Comparison of ENCODE assay signal across 8 mouse cellular contexts in genomic region chr12:110702556-110702955, GRCm38 (mm10). TPM values are rescaled to one million over a fixed set of nuclear protein-coding genes. Genes with fewer than 3 reads are reported as not detected.
DNase-seq lines count a peak whose midpoint lies in the region; ATAC-seq lines count a peak whose summit lies in the region.

Gene Hsp90aa1 (minus strand): TSS chr12:110702728.

- H3K36me3 ChIP-seq in neural tube, embryonic 11.5 days (ENCODE audit: control insufficient read depth, insufficient read depth, low read length), result no peaks in the 10 kb centered on the region
- no peaks in the 10 kb centered on the region for H3K36me3 ChIP-seq in embryonic facial prominence, embryonic 12.5 days
- no peaks in the 10 kb centered on the region for H3K36me3 ChIP-seq in heart, embryonic 14.5 days (ENCODE audit: control insufficient read depth, insufficient read depth, low read length)
- no peaks in the 10 kb centered on the region for H3K36me3 ChIP-seq in neural tube, embryonic 12.5 days

- no peak within 1 kb of the TSS for H3K4me3 ChIP-seq in neural tube, embryonic 11.5 days (ENCODE audit: low read depth, low read length)
- no peak within 1 kb of the TSS for H3K4me3 ChIP-seq in embryonic facial prominence, embryonic 12.5 days
- peak within 1 kb of the TSS in 1 of 2 experiments; percentile 12; a peak in 1 of 4 replicates for H3K4me3 ChIP-seq in heart, embryonic 14.5 days (ENCODE audit: control insufficient read depth in 1 of 2, insufficient read depth in 1 of 2, low read depth in 1 of 2, low read length in 2 of 2)
- H3K4me3 ChIP-seq in neural tube, embryonic 12.5 days, result no peak within 1 kb of the TSS

- DNase-seq in neural tube, embryonic 11.5 days (ENCODE audit: low spot score), result no peak
- DNase-seq in neural tube, embryonic 10.5 days (ENCODE audit: extremely low spot score, low spot score), result no peak
- DNase-seq in left cerebral cortex, postnatal 25 days (ENCODE audit: low spot score in 2 of 2), result no peak
- DNase-seq in cerebellum, adult 18-20 months, result no peak
- no peak for DNase-seq in frontal cortex, postnatal 14 days (ENCODE audit: low spot score in 2 of 2)

- H3K27ac ChIP-seq in neural tube, embryonic 11.5 days (ENCODE audit: low read depth, low read length), result no peak within 1 kb of the TSS
- no peak within 1 kb of the TSS for H3K27ac ChIP-seq in embryonic facial prominence, embryonic 12.5 days
- H3K27ac ChIP-seq in heart, embryonic 14.5 days (replicated peaks in 1 of 2; ENCODE audit: control insufficient read depth in 1 of 2, insufficient read depth in 1 of 2, low read depth in 2 of 2, low read length in 2 of 2), result peak within 1 kb of the TSS; percentile 37 to 57; a peak in 2 of 4 replicates
- H3K27ac ChIP-seq in neural tube, embryonic 12.5 days, result no peak within 1 kb of the TSS

- H3K9me3 ChIP-seq in neural tube, embryonic 11.5 days (ENCODE audit: control insufficient read depth, low read length), result no peaks in the 10 kb centered on the region
- H3K9me3 ChIP-seq in embryonic facial prominence, embryonic 12.5 days, result no peaks in the 10 kb centered on the region
- H3K9me3 ChIP-seq in heart, embryonic 14.5 days (ENCODE audit: control insufficient read depth, low read length), result no peaks in the 10 kb centered on the region
- no peaks in the 10 kb centered on the region for H3K9me3 ChIP-seq in neural tube, embryonic 12.5 days

- WGBS in neural tube, embryonic 11.5 days, result 47% methylated on average over 4 of the region's 4 CpGs
- WGBS in embryonic facial prominence, embryonic 12.5 days, result 44% methylated on average over 4 of the region's 4 CpGs
- WGBS in heart, embryonic 14.5 days, result 52% methylated on average over 4 of the region's 4 CpGs
- 40% methylated on average over 4 of the region's 4 CpGs for WGBS in neural tube, embryonic 12.5 days

- H3K27me3 ChIP-seq in neural tube, embryonic 11.5 days (ENCODE audit: control insufficient read depth, insufficient read depth, low read length), result no peaks in the 10 kb centered on the region
- no peaks in the 10 kb centered on the region for H3K27me3 ChIP-seq in embryonic facial prominence, embryonic 12.5 days
- no peaks in the 10 kb centered on the region for H3K27me3 ChIP-seq in heart, embryonic 14.5 days (ENCODE audit: control insufficient read depth, insufficient read depth, low read length)
- H3K27me3 ChIP-seq in neural tube, embryonic 12.5 days (replicated peaks), result no peaks in the 10 kb centered on the region

- no peak within 1 kb of the TSS for H3K4me2 ChIP-seq in neural tube, embryonic 11.5 days (ENCODE audit: low read depth)
- H3K4me2 ChIP-seq in embryonic facial prominence, embryonic 12.5 days (replicated peaks), result peak within 1 kb of the TSS; percentile 30
- peak within 1 kb of the TSS; percentile 48 for H3K4me2 ChIP-seq in heart, embryonic 14.5 days (ENCODE audit: low read length)
- no peak within 1 kb of the TSS for H3K4me2 ChIP-seq in neural tube, embryonic 12.5 days (replicated peaks)

- H3K9ac ChIP-seq in neural tube, embryonic 11.5 days (ENCODE audit: low read length), result no peak within 1 kb of the TSS
- peak within 1 kb of the TSS; percentile 4; the same call in 1 of the 2 replicates for H3K9ac ChIP-seq in embryonic facial prominence, embryonic 12.5 days
- H3K9ac ChIP-seq in heart, embryonic 14.5 days (ENCODE audit: low read length), result peak within 1 kb of the TSS; percentile 58; the same call in 1 of the 2 replicates
- no peak within 1 kb of the TSS for H3K9ac ChIP-seq in neural tube, embryonic 12.5 days

- intact Hi-C loops in left cerebral cortex, postnatal 25 days (cut with DNase I), result loop anchor here (2.0 kb wide), 1 partner anchor 284 kb away; no protein-coding TSS in a partner anchor

- H3K4me1 ChIP-seq in neural tube, embryonic 11.5 days (ENCODE audit: control insufficient read depth, insufficient read depth, low read length), result no peaks in the 10 kb centered on the region
- peaks cover 12% of the 10 kb centered on the region; the same call in 1 of the 2 replicates for H3K4me1 ChIP-seq in embryonic facial prominence, embryonic 12.5 days
- peaks cover 20 to 35% of the 10 kb centered on the region in 2 experiments for H3K4me1 ChIP-seq in heart, embryonic 14.5 days (ENCODE audit: control insufficient read depth in 2 of 2, insufficient read depth in 2 of 2, low read length in 2 of 2)
- H3K4me1 ChIP-seq in neural tube, embryonic 12.5 days, result peaks cover 10% of the 10 kb centered on the region

- no peak for ATAC-seq in neural tube, embryonic 11.5 days (ENCODE audit: insufficient read depth, low FRiP score, low TSS enrichment)
- no peak for ATAC-seq in embryonic facial prominence, embryonic 12.5 days (ENCODE audit: insufficient number of reproducible peaks, insufficient read depth, low FRiP score, low TSS enrichment)
- ATAC-seq in heart, embryonic 14.5 days (ENCODE audit: insufficient number of reproducible peaks, insufficient read depth, low FRiP score, low read depth), result no peak
- no peak for ATAC-seq in neural tube, embryonic 12.5 days (ENCODE audit: low FRiP score, low read depth)

RNA-seq across cellular contexts. Expression of gene Hsp90aa1, which starts in this region (rescaled TPM):
- 1,365 and 1,445 TPM in 2 replicates for polyA plus RNA-seq in neural tube, embryonic 11.5 days (2014; fragmentation: Nextera tagmentation; extraction: Ambion mirVana)
- 841 and 859 TPM in 2 replicates for polyA plus RNA-seq in embryonic facial prominence, embryonic 12.5 days (2016; fragmentation: Nextera tagmentation; extraction: Ambion mirVana)
- 635 and 675 TPM in 2 replicates for polyA plus RNA-seq in heart, embryonic 14.5 days (2014; fragmentation: Nextera tagmentation; extraction: Ambion mirVana)
- total RNA-seq in left cerebral cortex, postnatal 25 days (2021), result 1,000 to 10,000 TPM; 1,069 to 1,070 TPM
- polyA plus RNA-seq in neural tube, embryonic 12.5 days (2016; fragmentation: Nextera tagmentation; extraction: Ambion mirVana), result 1,156 and 1,160 TPM in 2 replicates

Comparison
In these comparisons a context has a peak if more than half of its experiments do, and no peak if none do; other contexts are left out.
1. H3K27ac ChIP-seq: peak in heart, embryonic 14.5 days (2 of 2); none in neural tube, embryonic 11.5 days (single experiment), embryonic facial prominence, embryonic 12.5 days (single experiment) and neural tube, embryonic 12.5 days (single experiment).
2. H3K4me2 ChIP-seq: peak in embryonic facial prominence, embryonic 12.5 days (single experiment) and heart, embryonic 14.5 days (single experiment); none in neural tube, embryonic 11.5 days (single experiment) and neural tube, embryonic 12.5 days (single experiment).
3. H3K9ac ChIP-seq: peak in embryonic facial prominence, embryonic 12.5 days (single experiment) and heart, embryonic 14.5 days (single experiment); none in neural tube, embryonic 11.5 days (single experiment) and neural tube, embryonic 12.5 days (single experiment).